Mouse (Mus musculus): Measurements from ENCODE around the gene Kazn. TPM values are rescaled to one million over a fixed set of nuclear protein-coding genes. Genes with fewer than 3 reads are reported as not detected.

Kazn gene
- polyA plus RNA-seq (2014; fragmentation: Nextera tagmentation; extraction: Ambion mirVana), result 11.3 and 12.9 TPM in 2 replicates

DNA sequence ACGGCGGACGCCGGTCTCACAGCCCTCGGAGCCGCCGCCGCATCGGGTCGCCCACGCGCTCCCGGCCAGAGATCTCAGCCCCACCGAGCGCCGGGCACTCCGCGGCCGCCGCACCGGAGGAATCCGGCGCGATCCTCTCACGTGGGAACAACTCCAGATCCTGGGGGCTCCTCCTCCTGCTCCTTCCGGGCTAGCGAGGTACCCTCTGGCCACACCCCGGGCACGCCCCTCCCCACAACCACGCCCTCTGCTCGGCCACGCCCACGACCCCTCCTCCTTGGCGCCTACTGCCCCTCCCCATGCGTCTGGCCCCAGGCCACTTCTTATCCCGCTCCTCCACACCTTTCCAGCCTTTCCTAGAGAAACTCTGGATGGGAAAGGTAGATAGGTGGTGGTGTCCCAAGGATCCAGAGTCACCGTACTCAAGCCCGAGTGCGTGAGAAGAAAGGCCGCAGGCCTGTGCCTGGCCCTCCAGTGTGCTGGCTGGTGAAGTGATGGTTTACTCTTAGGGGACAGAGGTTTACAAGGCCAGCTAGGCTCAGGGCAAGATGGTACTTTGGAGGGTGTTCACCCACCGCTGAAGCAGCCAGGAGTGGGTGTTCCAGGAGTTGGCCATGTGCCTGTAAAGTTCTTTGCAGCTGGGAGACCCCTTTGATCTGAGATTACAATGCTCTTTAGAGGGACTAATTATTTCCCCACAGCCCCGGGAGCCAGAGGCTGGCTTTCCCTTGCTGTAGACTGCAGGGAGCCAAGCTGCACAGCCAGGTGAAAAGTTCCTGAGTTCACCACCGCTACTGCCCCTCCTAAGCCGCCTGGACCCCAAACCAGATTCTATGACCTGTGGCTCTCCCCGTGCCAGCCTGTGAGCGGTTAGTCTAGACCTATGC is at the start of gene Kazn:
Gene Kazn, minus strand, starts transcription at position 162 of the 887 bp plus-strand sequence.
- peak within 1 kb of the TSS; percentile 61 for H3K4me3 ChIP-seq (ENCODE audit: low read length)
- 5% methylated on average over 42 of the region's 46 CpGs for WGBS
- H3K36me3 ChIP-seq (ENCODE audit: control insufficient read depth, insufficient read depth, low read length), result no peaks in the 10 kb centered on the region
- H3K27ac ChIP-seq (ENCODE audit: low read depth, low read length), result peak within 1 kb of the TSS; percentile 65
- H3K4me2 ChIP-seq (replicated peaks; ENCODE audit: low read depth, low read length), result peak within 1 kb of the TSS; percentile 77
- H3K27me3 ChIP-seq (ENCODE audit: control insufficient read depth, insufficient read depth, low read length), result no peaks in the 10 kb centered on the region
- ATAC-seq (ENCODE audit: low FRiP score, low TSS enrichment), result peak; percentile 89
- H3K9ac ChIP-seq (ENCODE audit: low read depth, low read length), result peak within 1 kb of the TSS; percentile 68
- peaks cover 30% of the 10 kb centered on the region for H3K4me1 ChIP-seq (ENCODE audit: control insufficient read depth, insufficient read depth, low read length)
- H3K9me3 ChIP-seq (ENCODE audit: control insufficient read depth, low read length), result no peaks in the 10 kb centered on the region

DNA sequence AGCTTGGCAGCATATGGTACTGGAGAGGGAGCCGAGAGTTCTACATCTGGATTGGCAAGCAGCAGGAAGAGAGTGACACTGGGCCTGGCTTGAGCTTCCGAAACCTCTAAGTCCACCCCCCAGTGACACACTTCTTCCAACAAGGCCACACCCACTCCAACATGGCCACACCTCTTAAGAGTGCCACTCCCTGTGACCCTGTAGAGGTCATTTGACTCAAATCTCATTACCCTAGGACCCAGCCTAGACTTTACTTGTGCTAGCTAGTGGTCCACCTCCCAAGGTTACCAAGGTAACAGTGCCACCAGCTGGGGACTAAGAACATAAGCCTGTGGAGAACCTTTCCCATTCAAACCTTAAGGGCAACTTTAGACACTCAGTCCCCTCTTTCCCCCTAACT is 46.3 kb upstream of the Kazn start:
- 95% methylated on average over 2 of the region's 2 CpGs for WGBS

DNA sequence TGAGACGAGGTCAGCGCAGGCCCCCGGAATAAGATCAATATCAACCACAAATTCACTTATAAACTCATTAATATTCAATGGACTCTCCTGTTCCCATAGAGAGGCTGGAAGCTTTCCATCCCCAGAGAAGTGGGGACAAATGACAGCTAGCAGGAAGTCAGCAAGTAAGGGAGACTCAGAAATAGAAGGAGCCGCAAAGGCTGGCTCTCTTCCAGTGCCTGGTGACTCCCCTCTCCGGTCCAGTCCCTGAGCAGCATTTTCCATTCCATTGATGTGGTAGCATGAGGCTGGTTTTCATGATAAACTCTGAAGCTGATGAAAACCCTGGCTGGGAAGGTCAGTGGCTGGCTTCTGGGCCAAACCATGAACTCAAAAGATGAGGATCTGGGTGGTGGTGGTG is 44.7 kb upstream of the Kazn start:
- no peaks in the 10 kb centered on the region for H3K36me3 ChIP-seq (ENCODE audit: control insufficient read depth, insufficient read depth, low read length)
- no peaks in the 10 kb centered on the region for H3K27me3 ChIP-seq (ENCODE audit: control insufficient read depth, insufficient read depth, low read length)
- H3K4me1 ChIP-seq (ENCODE audit: control insufficient read depth, insufficient read depth, low read length), result no peaks in the 10 kb centered on the region
- WGBS, result 83% methylated on average over 5 of the region's 5 CpGs
- H3K4me3 ChIP-seq (ENCODE audit: low read length), result no peak overlapping the region
- no peak overlapping the region for H3K4me2 ChIP-seq (replicated peaks; ENCODE audit: low read depth, low read length)
- no peak for ATAC-seq (ENCODE audit: low FRiP score, low TSS enrichment)
- no peaks in the 10 kb centered on the region for H3K9me3 ChIP-seq (ENCODE audit: control insufficient read depth, low read length)
- no peak overlapping the region for H3K9ac ChIP-seq (ENCODE audit: low read depth, low read length)
- no peak overlapping the region for H3K27ac ChIP-seq (ENCODE audit: low read depth, low read length)

More for the DNA sequence above, 46.3 kb upstream of the Kazn start:
- no peak for ATAC-seq (ENCODE audit: low FRiP score, low TSS enrichment)
- H3K36me3 ChIP-seq (ENCODE audit: control insufficient read depth, insufficient read depth, low read length), result no peaks in the 10 kb centered on the region
- H3K4me1 ChIP-seq (ENCODE audit: control insufficient read depth, insufficient read depth, low read length), result no peaks in the 10 kb centered on the region
- H3K27ac ChIP-seq (ENCODE audit: low read depth, low read length), result no peak overlapping the region
- no peaks in the 10 kb centered on the region for H3K27me3 ChIP-seq (ENCODE audit: control insufficient read depth, insufficient read depth, low read length)
- H3K4me2 ChIP-seq (replicated peaks; ENCODE audit: low read depth, low read length), result no peak overlapping the region
- no peak overlapping the region for H3K9ac ChIP-seq (ENCODE audit: low read depth, low read length)
- H3K9me3 ChIP-seq (ENCODE audit: control insufficient read depth, low read length), result no peaks in the 10 kb centered on the region
- H3K4me3 ChIP-seq (ENCODE audit: low read length), result no peak overlapping the region

DNA sequence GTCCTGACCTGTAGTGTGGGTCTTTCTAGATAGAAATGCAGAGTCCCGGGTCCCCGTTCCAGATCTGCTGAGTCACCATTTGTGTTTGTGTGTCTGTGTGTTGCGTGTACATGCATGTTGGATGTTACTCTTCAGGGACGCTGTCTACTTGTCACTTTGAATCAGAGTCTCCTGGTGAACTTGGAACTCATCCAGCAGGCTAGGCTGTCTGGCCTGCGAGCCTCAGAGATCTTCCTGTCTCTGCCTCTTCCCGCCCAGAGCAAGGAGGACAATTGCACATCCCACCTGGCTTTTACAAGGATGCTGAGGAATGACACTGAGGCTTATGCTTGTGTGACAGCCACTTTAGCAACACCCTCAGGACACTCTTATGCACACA is 39.0 kb upstream of the Kazn start:
- ATAC-seq (ENCODE audit: low FRiP score, low TSS enrichment), result no peak

DNA sequence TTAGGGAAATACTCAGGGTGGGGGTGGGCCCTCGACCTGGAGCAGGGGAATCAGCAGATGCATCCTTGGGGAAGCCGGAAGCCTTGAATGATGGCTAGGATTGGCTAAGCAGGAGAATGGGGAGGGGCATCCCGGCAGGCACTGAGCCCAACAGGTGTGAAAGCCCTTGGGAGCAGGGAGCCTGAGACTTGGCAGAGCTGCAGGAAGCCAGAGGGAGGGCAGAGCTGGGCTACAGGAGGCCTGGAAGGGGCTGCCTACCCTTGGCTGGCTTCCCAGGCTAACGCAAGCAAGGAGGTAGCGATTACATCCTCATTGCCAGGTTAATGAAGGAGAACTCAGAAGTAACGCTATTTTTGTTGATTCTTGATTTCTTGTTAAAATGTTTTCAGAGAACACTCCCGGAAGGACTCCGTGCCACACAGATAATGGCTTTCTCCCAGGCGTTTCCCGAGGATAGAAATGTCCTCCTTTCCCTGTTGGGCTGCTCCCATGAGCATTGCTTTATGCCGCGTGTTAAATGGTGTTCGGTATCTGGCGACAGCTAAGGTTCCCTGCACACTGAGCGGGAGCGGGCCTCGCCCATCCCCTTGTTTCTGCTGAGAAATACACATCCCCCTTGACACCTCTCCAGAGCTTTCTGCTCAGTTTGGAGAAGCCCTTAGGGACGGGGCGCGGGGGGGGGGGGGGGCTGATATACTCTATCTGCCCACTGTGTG is 38.4 kb upstream of the Kazn start:
- 20% methylated on average over 20 of the region's 20 CpGs for WGBS
- Histone ChIP-seq H3K4me2 (replicated peaks; ENCODE audit: low read depth, low read length) (peak overlapping the region; percentile 15; the same call in 1 of the 2 replicates), H3K9ac (ENCODE audit: low read depth, low read length) (no peak overlapping the region), H3K36me3 (ENCODE audit: control insufficient read depth, insufficient read depth, low read length) (no peaks in the 10 kb centered on the region), H3K27ac (ENCODE audit: low read depth, low read length) (no peak overlapping the region), H3K27me3 (ENCODE audit: control insufficient read depth, insufficient read depth, low read length) (no peaks in the 10 kb centered on the region), H3K9me3 (ENCODE audit: control insufficient read depth, low read length) (no peaks in the 10 kb centered on the region), H3K4me1 (ENCODE audit: control insufficient read depth, insufficient read depth, low read length) (peaks cover 10% of the 10 kb centered on the region; the same call in 1 of the 2 replicates), H3K4me3 (ENCODE audit: low read length) (no peak overlapping the region)
- peak; percentile 83 for ATAC-seq (ENCODE audit: low FRiP score, low TSS enrichment)

More for the DNA sequence above, 39.0 kb upstream of the Kazn start:
- 87% methylated on average over 6 of the region's 6 CpGs for WGBS
- Histone ChIP-seq H3K9me3 (ENCODE audit: control insufficient read depth, low read length) (no peaks in the 10 kb centered on the region), H3K4me1 (ENCODE audit: control insufficient read depth, insufficient read depth, low read length) (peaks cover 10% of the 10 kb centered on the region; the same call in 1 of the 2 replicates), H3K4me2 (replicated peaks; ENCODE audit: low read depth, low read length) (no peak overlapping the region), H3K9ac (ENCODE audit: low read depth, low read length) (no peak overlapping the region), H3K4me3 (ENCODE audit: low read length) (no peak overlapping the region), H3K36me3 (ENCODE audit: control insufficient read depth, insufficient read depth, low read length) (no peaks in the 10 kb centered on the region), H3K27ac (ENCODE audit: low read depth, low read length) (no peak overlapping the region), H3K27me3 (ENCODE audit: control insufficient read depth, insufficient read depth, low read length) (no peaks in the 10 kb centered on the region)

DNA sequence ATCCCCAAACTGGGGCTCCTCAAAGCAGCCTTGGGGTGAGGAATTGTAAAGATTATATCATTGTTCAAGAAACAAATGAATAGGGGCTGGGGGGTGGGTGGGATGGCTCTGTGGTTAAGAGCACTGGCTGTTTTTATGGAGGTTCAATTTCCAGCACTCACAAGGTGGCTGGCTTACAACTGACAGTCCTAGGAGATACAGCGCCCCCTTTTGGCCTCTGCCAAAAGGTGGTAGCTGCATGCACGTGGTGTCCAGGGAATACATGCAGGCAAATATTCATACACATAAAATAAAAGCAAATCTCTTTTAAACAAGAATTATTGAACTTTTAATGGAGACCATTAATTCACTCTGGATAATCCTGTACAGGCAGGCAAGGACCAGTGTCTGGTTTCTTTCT is 36.0 kb upstream of the Kazn start:
- no peak overlapping the region for H3K27ac ChIP-seq (ENCODE audit: low read depth, low read length)
- 56% methylated on average over 2 of the region's 2 CpGs for WGBS
- peaks cover 10% of the 10 kb centered on the region; the same call in 1 of the 2 replicates for H3K4me1 ChIP-seq (ENCODE audit: control insufficient read depth, insufficient read depth, low read length)
- H3K9me3 ChIP-seq (ENCODE audit: control insufficient read depth, low read length), result no peaks in the 10 kb centered on the region
- no peaks in the 10 kb centered on the region for H3K27me3 ChIP-seq (ENCODE audit: control insufficient read depth, insufficient read depth, low read length)
- no peak for ATAC-seq (ENCODE audit: low FRiP score, low TSS enrichment)
- H3K36me3 ChIP-seq (ENCODE audit: control insufficient read depth, insufficient read depth, low read length), result no peaks in the 10 kb centered on the region
- no peak overlapping the region for H3K4me3 ChIP-seq (ENCODE audit: low read length)
- H3K4me2 ChIP-seq (replicated peaks; ENCODE audit: low read depth, low read length), result no peak overlapping the region
- H3K9ac ChIP-seq (ENCODE audit: low read depth, low read length), result no peak overlapping the region

DNA sequence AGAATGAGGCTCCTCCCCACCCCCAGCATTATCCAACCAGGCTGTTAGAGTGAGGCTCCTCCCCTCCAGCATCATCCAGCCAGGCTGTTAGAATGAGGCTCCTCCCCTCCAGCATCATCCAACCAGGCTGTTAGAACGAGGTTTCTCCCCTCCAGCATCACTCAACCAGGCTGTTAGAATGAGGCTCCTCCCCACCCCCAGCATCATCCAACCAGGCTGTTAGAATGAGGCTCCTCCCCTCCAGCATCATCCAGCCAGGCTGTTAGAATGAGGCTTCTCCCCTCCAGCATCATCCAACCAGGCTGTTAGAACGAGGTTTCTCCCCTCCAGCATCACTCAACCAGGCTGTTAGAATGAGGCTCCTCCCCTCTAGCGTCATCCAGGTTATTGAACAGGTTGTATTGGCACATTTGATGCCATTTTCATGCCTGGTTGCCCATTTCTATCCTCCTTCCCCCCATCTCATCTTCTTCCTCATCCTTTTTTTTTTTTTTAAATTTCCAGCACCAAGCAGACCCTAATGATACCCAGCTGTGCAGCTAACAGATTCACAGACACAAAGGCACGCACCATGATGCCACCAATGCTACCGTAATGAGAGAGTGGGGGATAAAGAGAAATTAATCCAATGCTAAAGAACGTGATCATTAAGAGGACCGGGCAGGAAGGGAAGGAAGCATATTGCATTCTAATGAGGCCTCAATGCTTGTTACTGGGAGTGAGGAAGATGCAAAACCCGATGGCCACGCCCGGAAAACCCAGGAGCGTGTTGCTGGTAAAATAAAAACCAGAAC is 35.4 kb upstream of the Kazn start:
- H3K4me1 ChIP-seq (ENCODE audit: control insufficient read depth, insufficient read depth, low read length), result peaks cover 10% of the 10 kb centered on the region; the same call in 1 of the 2 replicates
- H3K36me3 ChIP-seq (ENCODE audit: control insufficient read depth, insufficient read depth, low read length), result no peaks in the 10 kb centered on the region
- H3K9ac ChIP-seq (ENCODE audit: low read depth, low read length), result no peak overlapping the region
- no peak overlapping the region for H3K4me3 ChIP-seq (ENCODE audit: low read length)
- H3K27ac ChIP-seq (ENCODE audit: low read depth, low read length), result no peak overlapping the region
- H3K9me3 ChIP-seq (ENCODE audit: control insufficient read depth, low read length), result no peaks in the 10 kb centered on the region
- no peak overlapping the region for H3K4me2 ChIP-seq (replicated peaks; ENCODE audit: low read depth, low read length)
- no peak for ATAC-seq (ENCODE audit: low FRiP score, low TSS enrichment)
- no peaks in the 10 kb centered on the region for H3K27me3 ChIP-seq (ENCODE audit: control insufficient read depth, insufficient read depth, low read length)
- 80% methylated on average over 11 of the region's 11 CpGs for WGBS

DNA sequence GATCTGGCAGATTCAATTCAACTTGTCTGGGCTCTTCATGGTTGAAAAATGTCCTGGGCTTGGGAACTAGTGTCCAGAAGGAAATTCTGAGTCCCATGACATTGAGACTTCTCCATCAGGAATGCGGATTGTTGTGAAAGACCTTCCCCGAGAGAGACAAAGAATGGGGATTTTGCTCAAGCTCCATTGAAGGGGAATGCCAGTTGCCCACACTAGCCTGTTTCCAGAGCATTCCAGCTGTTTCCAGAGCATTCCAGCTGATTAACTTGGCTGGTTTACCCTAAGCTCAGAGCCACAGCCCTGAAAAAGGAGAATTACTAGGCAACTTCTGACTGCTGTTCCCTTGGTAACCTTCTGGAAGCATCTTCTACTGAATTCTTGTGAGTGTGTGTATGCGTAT is 32.3 kb upstream of the Kazn start:
- Histone ChIP-seq H3K4me3 (ENCODE audit: low read length) (no peak overlapping the region), H3K9me3 (ENCODE audit: control insufficient read depth, low read length) (peaks cover 5% of the 10 kb centered on the region; the same call in 1 of the 2 replicates), H3K27me3 (ENCODE audit: control insufficient read depth, insufficient read depth, low read length) (no peaks in the 10 kb centered on the region), H3K9ac (ENCODE audit: low read depth, low read length) (no peak overlapping the region), H3K36me3 (ENCODE audit: control insufficient read depth, insufficient read depth, low read length) (no peaks in the 10 kb centered on the region), H3K4me1 (ENCODE audit: control insufficient read depth, insufficient read depth, low read length) (peaks cover 6% of the 10 kb centered on the region; the same call in 1 of the 2 replicates), H3K27ac (ENCODE audit: low read depth, low read length) (no peak overlapping the region), H3K4me2 (replicated peaks; ENCODE audit: low read depth, low read length) (no peak overlapping the region)
- 92% methylated on average over 3 of the region's 3 CpGs for WGBS
- ATAC-seq (ENCODE audit: low FRiP score, low TSS enrichment), result no peak

Measured in kidney, embryonic 14.5 days (tissue).